Mouse (Mus musculus): Measurements from ENCODE around the gene Ercc6.
A peak's percentile ranks its signal among the peaks of the same experiment; 100 is the strongest.

The Ercc6 gene

GRCm38 (mm10) chr14:32513336-32514032 lies at the start of gene Ercc6:
Gene Ercc6 (plus strand): TSS chr14:32513521.
- peak; percentile 80 for DNase-seq (ENCODE audit: low spot score)

GRCm38 (mm10) chr14:32464601-32465505 lies 48.5 kb upstream of the Ercc6 start, which contains the start of gene Slc18a3:
Gene Slc18a3 (minus strand): TSS chr14:32464850.
- DNase-seq (ENCODE audit: low spot score): no peak

GRCm38 (mm10) chr14:32465506-32465870 lies 47.8 kb upstream of the Ercc6 start:
- DNase-seq (ENCODE audit: low spot score): no peak

- no peak for DNase-seq (ENCODE audit: low spot score)
These were observed 47.4 kb upstream of the Ercc6 start, which contains the start of gene Chat for GRCm38 (mm10) chr14:32465889-32466288. Gene Chat (minus strand): TSS chr14:32465989.

GRCm38 (mm10) chr14:32467606-32468005 lies 45.7 kb upstream of the Ercc6 start:
- no peak for DNase-seq (ENCODE audit: low spot score)

- DNase-seq (ENCODE audit: low spot score): no peak
These were observed 40.3 kb upstream of the Ercc6 start for GRCm38 (mm10) chr14:32472996-32473395.

GRCm38 (mm10) chr14:32476559-32476958 lies 36.8 kb upstream of the Ercc6 start:
- no peak for DNase-seq (ENCODE audit: low spot score)

- DNase-seq (ENCODE audit: low spot score): no peak
These were observed 35.7 kb upstream of the Ercc6 start for GRCm38 (mm10) chr14:32477581-32477980.

- DNase-seq (ENCODE audit: low spot score): no peak
These were observed 31.3 kb upstream of the Ercc6 start for GRCm38 (mm10) chr14:32482061-32482460.

- no peak for DNase-seq (ENCODE audit: low spot score)
These were observed 20.8 kb upstream of the Ercc6 start for GRCm38 (mm10) chr14:32492521-32492920.

- no peak for DNase-seq (ENCODE audit: low spot score)
These were observed 17.0 kb upstream of the Ercc6 start for GRCm38 (mm10) chr14:32496115-32496850.

GRCm38 (mm10) chr14:32501303-32501702 lies 12.0 kb upstream of the Ercc6 start:
- DNase-seq (ENCODE audit: low spot score): no peak

- DNase-seq (ENCODE audit: low spot score): no peak
These were observed 10.3 kb upstream of the Ercc6 start for GRCm38 (mm10) chr14:32502764-32503688.

GRCm38 (mm10) chr14:32503897-32504296 lies 9.4 kb upstream of the Ercc6 start:
- no peak for DNase-seq (ENCODE audit: low spot score)

GRCm38 (mm10) chr14:32506329-32506728 lies 7.0 kb upstream of the Ercc6 start:
- no peak for DNase-seq (ENCODE audit: low spot score)

GRCm38 (mm10) chr14:32507216-32507615 lies 6.1 kb upstream of the Ercc6 start:
- DNase-seq (ENCODE audit: low spot score): no peak

GRCm38 (mm10) chr14:32508105-32508835 lies 5.1 kb upstream of the Ercc6 start:
- DNase-seq (ENCODE audit: low spot score): no peak

GRCm38 (mm10) chr14:32509443-32509961 lies 3.8 kb upstream of the Ercc6 start:
- DNase-seq (ENCODE audit: low spot score): no peak

- no peak for DNase-seq (ENCODE audit: low spot score)
These were observed 409 bp upstream of the Ercc6 start for GRCm38 (mm10) chr14:32512912-32513311.

GRCm38 (mm10) chr14:32516086-32516485 lies 2.8 kb downstream of the Ercc6 start:
- no peak for DNase-seq (ENCODE audit: low spot score)

All from urinary bladder, postnatal 10 days (tissue).